Mouse (Mus musculus) MEL (cell line): ENCODE data around the gene Naa10. TPM values are rescaled to one million over a fixed set of nuclear protein-coding genes. Genes with fewer than 3 reads are reported as not detected.
A peak's percentile ranks its signal among the peaks of the same experiment; 100 is the strongest.

Experiments
- DNase-seq: peaks from one replicate; pipeline ENCODE4 v3.0.0; 2011; ENCODE audit warnings: low read depth, low spot score
- H3K27ac ChIP-seq: 2 replicates; pipeline ENCODE4 v1.5.1; 2012; ENCODE audit warnings: low read depth, mild to moderate bottlenecking, control low read depth, low read length, moderate library complexity; ENCODE audit not compliant: control insufficient read depth
- H3K27me3 ChIP-seq, 2 experiments: fragments of 150-350 bp in 1 of 2; sonication (generic) in 1 of 2; 2 replicates each; pipeline ENCODE4 v1.6.1; 2012; ENCODE audit warnings: low read length in 2 of 2, mild to moderate bottlenecking in 2 of 2, improper control_type of control experiment in 1 of 2, moderate library complexity in 1 of 2; ENCODE audit not compliant: insufficient read depth in 2 of 2, control insufficient read depth in 1 of 2
- H3K36me3 ChIP-seq, 2 experiments: 2 replicates each; pipeline ENCODE4 v1.6.1; 2012 to 2014; ENCODE audit warnings: low read length in 2 of 2, improper control_type of control experiment in 1 of 2, inconsistent platforms in 1 of 2, mild to moderate bottlenecking in 1 of 2; ENCODE audit not compliant: insufficient read depth in 2 of 2, control insufficient read depth in 1 of 2
- H3K4me1 ChIP-seq, 2 experiments: fragments of 150-350 bp in 1 of 2; sonication (generic) in 1 of 2; 2 replicates each; pipeline ENCODE4 v1.6.1; 2012; ENCODE audit warnings: low read length in 2 of 2, improper control_type of control experiment in 1 of 2, mild to moderate bottlenecking in 1 of 2; ENCODE audit not compliant: insufficient read depth in 2 of 2, control insufficient read depth in 1 of 2
- H3K4me3 ChIP-seq, 2 experiments: fragments of 150-350 bp in 1 of 2; sonication (generic) in 1 of 2; 2 replicates each; pipeline ENCODE4 v1.5.1; 2012; ENCODE audit warnings: low read depth in 2 of 2, low read length in 2 of 2, mild to moderate bottlenecking in 2 of 2, moderate library complexity in 2 of 2, control low read depth in 1 of 2, improper control_type of control experiment in 1 of 2; ENCODE audit not compliant: control insufficient read depth in 1 of 2, insufficient read depth in 1 of 2
- H3K79me2 ChIP-seq: 2 replicates; pipeline ENCODE4 v1.6.1; 2012; ENCODE audit warnings: mild to moderate bottlenecking, low read length, moderate library complexity; ENCODE audit not compliant: control insufficient read depth, poor library complexity, insufficient read depth
- H3K9ac ChIP-seq: 2 replicates; pipeline ENCODE4 v1.6.1; 2012; ENCODE audit warnings: low read depth, mild to moderate bottlenecking, control low read depth, low read length, moderate library complexity; ENCODE audit not compliant: control insufficient read depth, poor library complexity, severe bottlenecking
- H3K9me3 ChIP-seq: fragments of 150-350 bp; sonication (generic); replicated peaks from 2 replicates; pipeline ENCODE4 v1.6.1; 2012; ENCODE audit warnings: mild to moderate bottlenecking, low read length, improper control_type of control experiment, moderate library complexity; ENCODE audit not compliant: insufficient read depth
- CHD1 ChIP-seq: IDR thresholded peaks from 2 replicates; pipeline ENCODE4 v1.6.1; 2012; ENCODE audit warnings: low read depth, mild to moderate bottlenecking, inconsistent platforms, low read length, improper control_type of control experiment
- CTCF ChIP-seq, 3 experiments: IDR thresholded peaks in 2 of 3; conservative IDR thresholded peaks in 1 of 3; 2 replicates each; pipeline ENCODE4 v1.5.1; 2011 to 2012; ENCODE audit warnings: low read length in 3 of 3, low read depth in 2 of 3, mild to moderate bottlenecking in 2 of 3, improper control_type of control experiment in 1 of 3, inconsistent platforms in 1 of 3, mixed read lengths in 1 of 3, moderate library complexity in 1 of 3; ENCODE audit not compliant: control insufficient read depth in 1 of 3, insufficient read depth in 1 of 3, poor library complexity in 1 of 3, severe bottlenecking in 1 of 3
- JUND ChIP-seq: IDR thresholded peaks from 2 replicates; pipeline ENCODE4 v1.6.1; 2011; ENCODE audit warnings: low read depth, mild to moderate bottlenecking, improper control_type of control experiment, low read length
- KAT2A ChIP-seq: conservative IDR thresholded peaks from 2 replicates; pipeline ENCODE4 v1.6.1; 2012; ENCODE audit warnings: low read depth, low read length, improper control_type of control experiment, inconsistent platforms
- MAX ChIP-seq: IDR thresholded peaks from 2 replicates; pipeline ENCODE4 v1.6.1; 2011; ENCODE audit warnings: low read length, improper control_type of control experiment
- MXI1 ChIP-seq: IDR thresholded peaks from 2 replicates; pipeline ENCODE4 v1.6.1; 2011; ENCODE audit warnings: mild to moderate bottlenecking, low read depth, low read length, improper control_type of control experiment
- NELFE ChIP-seq: IDR thresholded peaks from 2 replicates; pipeline ENCODE4 v1.6.1; 2011; ENCODE audit warnings: low read depth, low read length, improper control_type of control experiment
- NRF1 ChIP-seq: IDR thresholded peaks from 2 replicates; pipeline ENCODE4 v1.6.1; 2014; ENCODE audit warnings: low read depth, mild to moderate bottlenecking, inconsistent platforms, low read length, improper control_type of control experiment, moderate library complexity; ENCODE audit not compliant: poor library complexity, insufficient read depth, severe bottlenecking
- POLR2A ChIP-seq, 2 experiments: IDR thresholded peaks; 2 replicates each; pipeline ENCODE4 v1.6.1; 2011 to 2012; ENCODE audit warnings: low read length in 2 of 2, mild to moderate bottlenecking in 2 of 2, control low read depth in 1 of 2, improper control_type of control experiment in 1 of 2, low read depth in 1 of 2, moderate library complexity in 1 of 2; ENCODE audit not compliant: control insufficient read depth in 1 of 2, insufficient read depth in 1 of 2, poor library complexity in 1 of 2
- POLR2AphosphoS2 ChIP-seq: IDR thresholded peaks from 2 replicates; pipeline ENCODE4 v1.6.1; 2011; ENCODE audit warnings: low read length, improper control_type of control experiment
- RAD21 ChIP-seq: IDR thresholded peaks from 2 replicates; pipeline ENCODE4 v1.6.1; 2011; ENCODE audit warnings: mild to moderate bottlenecking, low read depth, low read length, improper control_type of control experiment
- ZNF384 ChIP-seq: IDR thresholded peaks from 2 replicates; pipeline ENCODE4 v1.6.1; 2012; ENCODE audit warnings: low read depth, mild to moderate bottlenecking, inconsistent platforms, low read length, improper control_type of control experiment
- polyA plus RNA-seq, 2 experiments: library from polyadenylated mRNA; stranded (reverse) in 1 of 2; unstranded in 1 of 2; fragments of >175 nt in 1 of 2; fragments of >200 nt in 1 of 2; gene quantifications; 2 replicates each; pipeline versions ENCODE4 v1.2.1 to v1.2.4; 2012; ENCODE audit warnings: low replicate concordance in 2 of 2, low read depth in 1 of 2; ENCODE audit not compliant: insufficient read length in 2 of 2, insufficient read depth in 1 of 2, missing spikeins in 1 of 2
- total RNA-seq: library from RNA; depleted of rRNA; stranded (reverse); fragments of 300-350 nt; gene quantifications from 2 replicates; pipeline ENCODE4 v1.2.3, GENCODE M21; 2012

The Naa10 gene
- total and polyA plus RNA-seq, 3 experiments: 174 to 417 (median 253) TPM

DNA sequence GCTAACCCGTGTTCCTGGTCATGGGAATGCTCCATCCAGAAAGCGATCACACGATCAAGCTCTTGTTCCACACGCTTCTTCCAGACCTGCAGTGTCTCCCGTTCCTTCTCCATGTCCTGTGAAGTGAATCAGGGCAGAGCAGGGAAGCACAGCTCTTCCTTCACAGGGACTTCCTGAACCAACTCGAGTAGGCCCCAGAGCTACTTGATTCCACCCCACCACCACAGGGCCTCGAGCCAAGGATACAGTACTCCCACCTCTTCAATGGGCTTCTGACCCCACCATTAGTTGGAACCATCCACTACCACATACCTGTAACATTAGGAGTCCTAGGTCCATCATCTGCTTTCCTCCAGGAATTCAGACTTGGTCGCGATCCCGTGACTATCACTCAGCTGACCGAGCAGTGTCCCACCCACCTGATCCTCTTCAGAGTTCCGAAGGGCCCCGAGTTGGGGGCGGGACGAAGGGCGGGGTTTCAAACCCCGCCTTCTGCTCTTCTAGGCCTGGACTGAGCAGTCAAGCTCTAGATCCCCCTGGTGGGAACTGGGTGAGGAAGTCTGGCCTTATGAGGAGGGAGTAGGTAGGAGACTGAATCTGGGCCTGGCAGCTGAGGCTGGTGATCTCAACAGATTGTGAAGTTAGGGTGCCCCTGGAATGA lies 8.8 kb upstream of the Naa10 start, which contains the start of gene Renbp (continued):
- TF ChIP-seq NRF1 (no peak), CTCF (IDR thresholded peaks at IDR 0.05 in 2 of 3, conservative IDR thresholded peaks at IDR 0.05 in 1 of 3; ENCODE audit: control insufficient read depth in 1 of 3, insufficient read depth in 1 of 3, low read depth in 2 of 3, low read length in 3 of 3, poor library complexity in 1 of 3, severe bottlenecking in 1 of 3) (peak in 2 of 3 experiments; percentile 14 to 28; a peak in 2 of 6 replicates), JUND (no peak)

- Histone ChIP-seq H3K4me3 (peak overlapping the region; percentile 46 to 50), H3K36me3 (peaks cover 0 to 25% of the 10 kb centered on the region in 2 experiments; a peak in 2 of 4 replicates), H3K4me1 (peaks cover 3 to 20% of the 10 kb centered on the region in 2 experiments), H3K27ac (peak overlapping the region; percentile 96), H3K9ac (peak overlapping the region; percentile 94), H3K79me2 (peaks cover 22% of the 10 kb centered on the region), H3K27me3 (no peaks in the 10 kb centered on the region), H3K9me3 (no peaks in the 10 kb centered on the region)
- DNase-seq: no peak
- TF ChIP-seq ZNF384 (0 out of 2 replicates have a peak, but pooled peaks have one; percentile 18), CHD1 (no peak), MAX (no peak), RAD21 (no peak)
Measured at GRCm38 (mm10) chrX:73922550-73922882, 772 bp upstream of the Naa10 start.

GRCm38 (mm10) chrX:73921285-73921822 lies 390 bp downstream of the Naa10 start:
- Histone ChIP-seq H3K9me3 (no peaks in the 10 kb centered on the region), H3K27ac (peak overlapping the region; percentile 87), H3K4me3 (peak overlapping the region; percentile 75 to 97), H3K36me3 (peaks cover 0 to 25% of the 10 kb centered on the region in 2 experiments; a peak in 2 of 4 replicates), H3K79me2 (peaks cover 22% of the 10 kb centered on the region), H3K9ac (peak overlapping the region; percentile 97), H3K4me1 (peaks cover 3 to 24% of the 10 kb centered on the region in 2 experiments), H3K27me3 (no peaks in the 10 kb centered on the region)
- TF ChIP-seq POLR2A (IDR thresholded peaks at IDR 0.05; ENCODE audit: control insufficient read depth in 1 of 2, insufficient read depth in 1 of 2, low read depth in 1 of 2, low read length in 2 of 2, poor library complexity in 1 of 2) (peak; percentile 29 to 38; a peak in 1 of 4 replicates), KAT2A (no peak; the same call in 1 of the 2 replicates), MXI1 (peak; percentile 25; the same call in 1 of the 2 replicates), POLR2AphosphoS2 (0 out of 2 replicates have a peak, but pooled peaks have one; percentile 68), NELFE (0 out of 2 replicates have a peak, but pooled peaks have one; percentile 69), JUND (no peak)
- DNase-seq: peak; percentile 50
